Comparison of ENCODE assay signal across 21 mouse cellular contexts in the genomic region with DNA sequence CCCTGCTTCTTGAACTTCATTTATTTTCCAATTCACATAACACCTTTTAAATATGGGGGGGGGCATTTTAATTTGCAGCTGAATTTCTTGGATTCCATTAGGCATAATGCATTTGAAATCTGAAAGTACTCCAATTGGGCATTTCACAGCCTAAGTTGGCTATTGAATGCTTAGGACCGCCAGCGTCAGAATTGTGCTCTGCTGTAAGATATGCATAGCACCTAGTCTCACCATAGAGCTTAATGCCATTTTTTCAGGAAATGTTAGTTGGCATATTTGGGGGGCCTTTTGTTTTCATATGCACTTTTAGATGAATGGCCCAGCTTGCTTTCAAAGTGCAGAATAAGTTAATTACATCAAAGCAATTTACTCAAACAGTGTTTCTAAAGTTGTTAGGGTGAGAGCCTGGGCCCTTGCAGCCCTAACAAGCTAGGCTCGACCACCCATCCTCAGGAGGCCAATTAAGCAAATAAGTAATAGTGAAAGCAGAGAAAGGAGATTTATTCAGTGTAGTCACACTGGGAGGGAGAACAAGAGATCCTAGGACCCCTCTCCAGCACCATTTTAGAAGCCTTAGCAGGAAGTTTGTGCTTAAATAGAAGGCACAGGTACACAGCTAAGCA. TPM values are rescaled to one million over a fixed set of nuclear protein-coding genes. Genes with fewer than 3 reads are reported as not detected.
"Had no signal": no experiment of that assay in that cellular context is flagged by ENCODE, and none has a peak within 500 bp of the region (broad histone marks: within the 10 kb centered on the region; RNA-seq: fewer than 3 reads in every experiment).

No protein-coding gene starts in this region.

- H3K9me3 ChIP-seq: midbrain, embryonic 10.5 days; midbrain, embryonic 12.5 days; neural tube, embryonic 13.5 days; neural tube, embryonic 15.5 days had no signal

- DNase-seq: lung, embryonic 14.5 days; lung, postnatal 10 days; lung, postnatal 4 days; midbrain, embryonic 14.5 days; retina, postnatal 1 day; right cerebral cortex, adult 18-20 months; right cerebral cortex, postnatal 25 days; right cerebral cortex, postnatal 4 days; spleen, adult 18-20 months; thymus, adult 18-20 months; thymus, postnatal 14 days; thymus, postnatal 36 days had no signal

- H3K27me3 ChIP-seq: midbrain, embryonic 12.5 days; neural tube, embryonic 13.5 days; neural tube, embryonic 15.5 days had no signal

- H3K36me3 ChIP-seq: midbrain, embryonic 10.5 days; midbrain, embryonic 12.5 days; neural tube, embryonic 13.5 days; neural tube, embryonic 15.5 days had no signal

- H3K27ac ChIP-seq: midbrain, embryonic 10.5 days; midbrain, embryonic 12.5 days; neural tube, embryonic 13.5 days; neural tube, embryonic 15.5 days had no signal

- H3K4me2 ChIP-seq: lung, embryonic 14.5 days; midbrain, embryonic 12.5 days; neural tube, embryonic 13.5 days; neural tube, embryonic 15.5 days had no signal

- ATAC-seq: midbrain, embryonic 16.5 days had no signal

- H3K9ac ChIP-seq: lung, embryonic 14.5 days; midbrain, embryonic 12.5 days; neural tube, embryonic 13.5 days; neural tube, embryonic 15.5 days had no signal

- H3K4me1 ChIP-seq: midbrain, embryonic 10.5 days; midbrain, embryonic 12.5 days; neural tube, embryonic 13.5 days; neural tube, embryonic 15.5 days had no signal

- H3K4me3 ChIP-seq: midbrain, embryonic 10.5 days; midbrain, embryonic 12.5 days; myocyte; neural tube, embryonic 13.5 days; neural tube, embryonic 15.5 days had no signal

RNA-seq across cellular contexts. Expression of gene Spag6, which starts 28.5 kb away (rescaled TPM):
- total RNA-seq: megakaryocyte, adult 5-6 weeks; megakaryocyte-erythroid progenitor cell, adult 5-6 weeks had no signal
- polyA plus RNA-seq: neural tube, embryonic 13.5 days; thymus, postnatal 0 days had no signal
